Mouse (Mus musculus) spleen, adult 2 months (tissue): ENCODE results near the gene Kif5a.

Experiments
- CTCF ChIP-seq: fragments of 200-500 bp; IDR thresholded peaks from 2 replicates; pipeline ENCODE4 v1.5.1; 2011; ENCODE audit warnings: mild to moderate bottlenecking, inconsistent platforms; ENCODE audit not compliant: insufficient read depth, insufficient read length, insufficient replicate concordance; ENCODE audit errors: extremely low read depth
- POLR2A ChIP-seq: fragments of 200-500 bp; IDR thresholded peaks from 2 replicates; pipeline ENCODE4 v1.6.1; 2011; ENCODE audit warnings: low read depth, low read length, inconsistent platforms

- TF ChIP-seq CTCF (no peak), POLR2A (no peak)
Measured at GRCm38 (mm10) chr10:127226318-127226895, 36.7 kb downstream of the Kif5a start.
